Mouse (Mus musculus) embryonic facial prominence, embryonic 15.5 days (tissue): ENCODE measurements around the gene Kcnip1. TPM values are rescaled to one million over a fixed set of nuclear protein-coding genes. Genes with fewer than 3 reads are reported as not detected.

Source experiments
- ATAC-seq: fragments of 200-750 bp; cut with Nextera tagmentation; 2 replicates; pipeline ENCODE4 v1.8.0; 2017; ENCODE audit warnings: low read depth, moderate TSS enrichment; ENCODE audit not compliant: insufficient number of reproducible peaks, low FRiP score, low TSS enrichment
- H3K27ac ChIP-seq: fragments of 300-500 bp; sonication (generic); replicated peaks from 2 replicates; pipeline ENCODE4 v1.5.1; 2015; ENCODE audit warnings: mild to moderate bottlenecking, inconsistent platforms
- H3K27me3 ChIP-seq: fragments of 300-500 bp; sonication (generic); 2 replicates; pipeline ENCODE4 v1.6.1; 2015; ENCODE audit warnings: inconsistent platforms
- H3K36me3 ChIP-seq: fragments of 300-500 bp; sonication (generic); 2 replicates; pipeline ENCODE4 v1.6.1; 2015; ENCODE audit warnings: mild to moderate bottlenecking, inconsistent platforms
- H3K4me1 ChIP-seq: fragments of 300-500 bp; sonication (generic); 2 replicates; pipeline ENCODE4 v1.6.1; 2015; ENCODE audit warnings: inconsistent platforms
- H3K4me2 ChIP-seq: fragments of 300-500 bp; sonication (generic); replicated peaks from 2 replicates; pipeline ENCODE4 v1.6.1; 2015; ENCODE audit warnings: mild to moderate bottlenecking, inconsistent platforms
- H3K4me3 ChIP-seq: fragments of 300-500 bp; sonication (generic); replicated peaks from 2 replicates; pipeline ENCODE4 v1.5.1; 2015; ENCODE audit warnings: mild to moderate bottlenecking, inconsistent platforms
- H3K9ac ChIP-seq: fragments of 300-500 bp; sonication (generic); 2 replicates; pipeline ENCODE4 v1.6.1; 2015; ENCODE audit warnings: inconsistent platforms
- H3K9me3 ChIP-seq: fragments of 300-500 bp; sonication (generic); replicated peaks from 2 replicates; pipeline ENCODE4 v1.6.1; 2016; ENCODE audit warnings: inconsistent platforms
- WGBS: fragments of 180-500 bp; shearing (Covaris S2); methylation state at CpG from one replicate; pipeline ENCODE4 v1.1.7; 2015; 5-methylcytosine and 5-hydroxymethylcytosine counted together
- polyA plus RNA-seq: library from polyadenylated mRNA; unstranded; fragments of >200 nt; fragmentation: Nextera tagmentation; extraction: Ambion mirVana; gene quantifications from 2 replicates; pipeline ENCODE4 v1.2.1, GENCODE M21; 2015

Gene Kcnip1
- polyA plus RNA-seq, 1 experiment from 2014 or later, result 6.6 TPM

DNA sequence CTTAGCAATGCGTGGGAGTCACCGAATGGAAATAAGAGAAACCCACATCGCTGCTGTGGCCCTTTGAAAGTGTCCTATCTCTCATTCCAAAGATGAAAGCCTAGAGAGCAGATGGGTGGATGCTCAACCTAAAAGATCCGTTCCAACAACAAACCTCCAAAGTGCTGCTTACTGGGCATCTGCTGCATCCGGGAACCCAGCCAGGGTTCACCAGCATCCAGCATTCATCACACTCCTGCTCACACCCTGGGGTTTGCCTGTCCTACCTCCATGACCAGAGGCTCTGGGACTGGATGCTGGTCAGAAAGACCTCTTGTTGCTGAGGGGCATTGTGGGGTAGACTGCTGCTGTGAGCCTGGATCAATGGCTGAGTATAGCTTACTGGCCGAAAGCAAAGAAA lies 241.4 kb downstream of the Kcnip1 start:
- no peaks in the 10 kb centered on the region for H3K27me3 ChIP-seq
- H3K36me3 ChIP-seq, result no peaks in the 10 kb centered on the region
- H3K27ac ChIP-seq, result no peak overlapping the region
- H3K4me2 ChIP-seq, result no peak overlapping the region
- no peak for ATAC-seq
- no peaks in the 10 kb centered on the region for H3K9me3 ChIP-seq
- 84% methylated on average over 6 of the region's 6 CpGs for WGBS
- peaks cover 10% of the 10 kb centered on the region for H3K4me1 ChIP-seq
- no peak overlapping the region for H3K9ac ChIP-seq
- H3K4me3 ChIP-seq, result no peak overlapping the region

DNA sequence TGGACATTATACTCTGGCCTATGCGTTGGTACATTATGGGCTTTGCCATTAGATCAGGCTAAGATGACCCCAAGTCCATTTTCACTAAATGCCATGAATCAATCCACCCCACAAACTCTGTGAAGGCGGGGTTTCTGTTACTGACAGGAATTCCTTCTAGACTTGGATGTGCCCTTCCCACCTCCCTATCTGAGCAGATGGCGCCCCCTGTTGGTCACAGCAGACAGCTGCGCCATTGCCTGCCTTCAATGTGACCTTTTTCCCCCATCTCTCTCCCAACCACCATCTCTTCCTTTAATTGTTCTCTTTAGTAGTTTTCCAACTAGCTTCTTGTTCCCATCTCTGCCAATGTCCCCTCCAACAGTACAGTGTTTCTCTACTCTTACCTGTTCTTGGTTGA lies 243.0 kb downstream of the Kcnip1 start:
- no peak for ATAC-seq
- WGBS, result 85% methylated on average over 4 of the region's 4 CpGs

DNA sequence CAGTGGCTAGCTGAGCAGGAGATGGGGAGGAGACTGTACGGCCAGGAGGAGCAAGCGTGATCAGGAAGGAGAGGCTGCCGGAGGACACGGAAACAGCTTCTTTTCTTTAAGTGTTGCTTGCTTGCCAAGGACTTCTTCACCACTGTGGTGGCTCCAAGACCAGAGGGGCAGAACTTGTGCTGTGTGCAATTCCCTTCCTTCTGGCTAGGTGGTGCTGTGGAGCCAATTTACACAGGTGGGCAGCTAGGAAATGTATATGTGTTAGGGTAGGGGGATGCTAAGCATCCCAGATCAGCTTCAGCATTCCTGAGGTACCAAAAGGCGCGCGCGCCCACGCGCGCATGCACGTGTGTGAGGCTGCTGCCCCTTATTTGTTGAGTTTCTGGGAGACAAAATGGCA lies 243.5 kb downstream of the Kcnip1 start:
- Histone ChIP-seq H3K4me1 (peaks cover 10% of the 10 kb centered on the region), H3K4me2 (no peak overlapping the region), H3K36me3 (no peaks in the 10 kb centered on the region), H3K27ac (no peak overlapping the region), H3K9ac (no peak overlapping the region), H3K4me3 (no peak overlapping the region), H3K9me3 (no peaks in the 10 kb centered on the region), H3K27me3 (no peaks in the 10 kb centered on the region)
- no peak for ATAC-seq
- 92% methylated on average over 12 of the region's 12 CpGs for WGBS

More for the DNA sequence above, 243.0 kb downstream of the Kcnip1 start:
- Histone ChIP-seq H3K9me3 (no peaks in the 10 kb centered on the region), H3K4me2 (no peak overlapping the region), H3K4me3 (no peak overlapping the region), H3K9ac (no peak overlapping the region), H3K27me3 (no peaks in the 10 kb centered on the region), H3K36me3 (no peaks in the 10 kb centered on the region), H3K4me1 (peaks cover 10% of the 10 kb centered on the region), H3K27ac (no peak overlapping the region)

DNA sequence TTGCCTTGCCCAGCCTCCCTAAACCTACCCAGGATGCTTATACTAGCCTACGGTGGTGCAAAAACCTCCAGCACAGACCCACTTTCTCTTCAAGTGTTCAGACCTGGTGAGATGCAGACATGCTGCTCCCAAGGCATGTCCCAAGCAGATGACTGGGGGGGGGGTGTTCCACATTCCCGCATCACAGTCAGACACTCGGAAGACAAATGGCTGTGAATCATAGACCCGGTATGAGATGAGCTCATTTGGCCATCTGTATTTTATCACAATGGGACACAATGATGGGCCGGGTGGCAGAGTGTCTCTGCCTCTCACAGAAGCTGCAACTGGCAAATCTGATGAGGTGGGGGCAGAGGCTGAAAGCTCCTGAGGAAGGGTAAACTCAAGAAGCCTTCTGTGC lies 244.2 kb downstream of the Kcnip1 start:
- Histone ChIP-seq H3K9me3 (no peaks in the 10 kb centered on the region), H3K4me1 (peaks cover 10% of the 10 kb centered on the region), H3K27me3 (no peaks in the 10 kb centered on the region), H3K4me2 (no peak overlapping the region), H3K4me3 (no peak overlapping the region), H3K27ac (no peak overlapping the region), H3K9ac (no peak overlapping the region), H3K36me3 (no peaks in the 10 kb centered on the region)
- WGBS, result 60% methylated on average over 5 of the region's 5 CpGs
- no peak for ATAC-seq

DNA sequence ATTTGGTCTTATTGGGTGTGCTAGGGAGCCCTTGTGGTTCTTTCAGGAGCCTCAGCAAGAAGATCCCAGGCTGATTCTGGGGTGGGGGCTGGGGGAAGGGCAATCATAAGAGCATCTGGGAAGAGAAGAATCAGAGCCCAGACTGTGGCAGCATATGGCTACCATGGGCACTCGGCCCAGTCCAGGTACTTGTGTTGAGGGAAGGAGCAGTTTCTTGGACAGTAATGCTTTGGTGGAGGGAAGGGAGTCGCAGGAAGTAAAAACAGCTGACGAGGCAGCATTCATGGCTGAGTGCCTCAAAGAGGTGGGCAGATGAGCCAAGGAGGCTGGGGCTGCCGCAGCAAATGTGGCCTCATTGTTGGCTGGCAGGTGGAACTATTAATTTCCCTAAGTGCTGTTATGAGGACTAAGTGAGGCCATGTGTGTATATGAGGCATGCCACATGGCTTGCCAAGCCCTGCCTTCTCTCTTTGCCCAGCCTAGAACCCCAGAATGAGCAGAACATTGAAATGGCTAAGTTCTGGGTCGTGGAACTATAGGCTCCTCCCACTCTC lies 245.5 kb downstream of the Kcnip1 start:
- no peak for ATAC-seq
- H3K27me3 ChIP-seq, result no peaks in the 10 kb centered on the region
- H3K4me3 ChIP-seq, result no peak overlapping the region
- no peak overlapping the region for H3K27ac ChIP-seq
- WGBS, result 63% methylated on average over 5 of the region's 5 CpGs
- no peaks in the 10 kb centered on the region for H3K9me3 ChIP-seq
- H3K36me3 ChIP-seq, result no peaks in the 10 kb centered on the region
- H3K4me2 ChIP-seq, result no peak overlapping the region
- peaks cover 7% of the 10 kb centered on the region for H3K4me1 ChIP-seq
- H3K9ac ChIP-seq, result no peak overlapping the region

DNA sequence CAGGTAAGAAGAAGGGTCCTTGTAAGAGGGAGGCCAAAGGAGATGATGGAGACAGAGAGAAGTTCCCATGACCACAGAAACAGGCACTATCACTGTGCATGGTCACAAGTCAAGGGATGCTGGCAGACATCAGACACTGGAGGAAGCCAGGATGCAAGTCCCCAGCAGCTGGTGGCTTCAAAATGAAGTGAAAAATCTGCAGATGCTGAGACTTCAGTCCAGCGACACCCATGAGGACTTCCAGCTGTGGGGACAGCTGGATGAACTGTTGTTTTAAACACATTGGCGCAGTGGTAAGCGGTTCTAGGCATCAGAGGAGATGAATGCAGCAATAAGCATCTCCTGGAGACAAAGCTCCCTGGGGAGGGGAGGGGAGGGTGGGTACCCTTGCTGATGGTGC lies 246.6 kb downstream of the Kcnip1 start:
- Histone ChIP-seq H3K9me3 (no peaks in the 10 kb centered on the region), H3K4me3 (no peak overlapping the region), H3K4me1 (no peaks in the 10 kb centered on the region), H3K27me3 (no peaks in the 10 kb centered on the region), H3K36me3 (no peaks in the 10 kb centered on the region), H3K27ac (no peak overlapping the region), H3K4me2 (no peak overlapping the region), H3K9ac (no peak overlapping the region)
- WGBS, result 76% methylated on average over 3 of the region's 3 CpGs
- no peak for ATAC-seq

DNA sequence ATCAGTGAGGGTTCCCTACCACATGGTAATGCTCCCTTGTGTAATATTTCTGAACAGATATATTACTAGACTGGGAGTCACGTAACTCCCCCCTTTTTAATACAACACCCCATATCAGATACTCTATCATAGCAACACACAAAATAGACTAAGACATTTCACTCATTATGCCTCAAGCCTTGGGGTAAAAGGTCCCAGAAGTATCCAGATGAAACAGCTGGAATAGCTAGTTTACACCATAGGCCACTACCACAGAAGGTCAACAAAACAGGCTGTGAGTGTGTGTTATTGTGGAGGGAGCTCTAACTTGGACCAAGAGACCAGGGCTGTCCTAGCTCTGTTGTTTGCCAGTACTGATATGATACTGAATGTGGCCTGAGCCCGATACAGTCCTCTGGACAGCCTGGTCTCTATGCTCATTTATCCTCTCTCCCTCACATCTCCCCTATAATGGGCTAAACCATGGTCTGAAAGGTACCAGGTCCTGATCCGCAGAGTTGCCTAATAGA lies 247.1 kb downstream of the Kcnip1 start:
- no peaks in the 10 kb centered on the region for H3K36me3 ChIP-seq
- no peaks in the 10 kb centered on the region for H3K27me3 ChIP-seq
- H3K4me3 ChIP-seq, result no peak overlapping the region
- no peak overlapping the region for H3K27ac ChIP-seq
- no peak for ATAC-seq
- no peaks in the 10 kb centered on the region for H3K4me1 ChIP-seq
- H3K9ac ChIP-seq, result no peak overlapping the region
- no peak overlapping the region for H3K4me2 ChIP-seq
- no peaks in the 10 kb centered on the region for H3K9me3 ChIP-seq
- 86% methylated on average over 3 of the region's 3 CpGs for WGBS

DNA sequence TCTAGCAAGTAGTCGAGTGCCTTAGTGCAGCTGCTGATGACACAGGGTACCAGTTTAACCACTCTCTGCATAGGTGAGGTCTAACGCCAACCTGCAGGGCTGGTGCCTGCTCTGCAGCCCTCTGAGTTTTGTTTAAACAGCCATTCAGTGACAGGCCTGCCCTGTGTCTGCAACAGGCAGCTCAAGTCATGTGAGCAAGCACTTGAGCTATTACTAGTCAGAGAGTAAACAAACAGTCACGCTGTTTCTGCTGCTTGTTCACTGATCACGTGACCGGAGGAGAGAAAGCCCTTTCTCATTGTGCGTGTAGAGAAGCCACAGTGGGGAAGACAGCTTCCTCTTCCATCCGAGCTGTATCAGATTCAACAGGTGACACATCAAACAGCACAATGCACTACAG lies 248.5 kb downstream of the Kcnip1 start:
- WGBS, result 39% methylated on average over 7 of the region's 7 CpGs
- Histone ChIP-seq H3K9ac (no peak overlapping the region), H3K36me3 (no peaks in the 10 kb centered on the region), H3K27ac (no peak overlapping the region), H3K4me3 (no peak overlapping the region), H3K4me1 (no peaks in the 10 kb centered on the region), H3K4me2 (no peak overlapping the region), H3K27me3 (no peaks in the 10 kb centered on the region), H3K9me3 (no peaks in the 10 kb centered on the region)
- no peak for ATAC-seq

DNA sequence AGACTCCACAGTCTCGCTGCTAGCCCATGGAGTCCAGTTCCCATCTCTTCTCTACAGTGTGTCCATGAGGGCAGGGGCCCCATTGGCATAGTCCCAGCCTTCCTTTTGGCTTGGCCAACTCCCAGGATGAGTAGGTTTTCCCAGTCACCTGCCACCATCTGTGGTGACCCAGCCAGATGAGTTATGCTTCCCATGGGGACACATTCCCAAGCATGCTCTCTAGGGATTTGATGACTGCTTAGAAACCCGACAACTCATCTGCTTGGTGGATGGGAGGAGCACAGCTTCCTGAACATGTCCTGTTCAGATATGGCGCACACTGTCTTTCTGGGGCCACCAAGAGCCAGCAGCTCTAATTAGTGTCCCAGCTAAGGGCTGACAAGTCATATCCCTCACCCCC lies 252.8 kb downstream of the Kcnip1 start:
- WGBS, result 68% methylated on average over 3 of the region's 3 CpGs
- no peak for ATAC-seq
- Histone ChIP-seq H3K9me3 (no peaks in the 10 kb centered on the region), H3K27me3 (peaks cover 10% of the 10 kb centered on the region), H3K9ac (no peak overlapping the region), H3K36me3 (no peaks in the 10 kb centered on the region), H3K4me3 (no peak overlapping the region), H3K27ac (no peak overlapping the region), H3K4me2 (no peak overlapping the region), H3K4me1 (no peaks in the 10 kb centered on the region)

DNA sequence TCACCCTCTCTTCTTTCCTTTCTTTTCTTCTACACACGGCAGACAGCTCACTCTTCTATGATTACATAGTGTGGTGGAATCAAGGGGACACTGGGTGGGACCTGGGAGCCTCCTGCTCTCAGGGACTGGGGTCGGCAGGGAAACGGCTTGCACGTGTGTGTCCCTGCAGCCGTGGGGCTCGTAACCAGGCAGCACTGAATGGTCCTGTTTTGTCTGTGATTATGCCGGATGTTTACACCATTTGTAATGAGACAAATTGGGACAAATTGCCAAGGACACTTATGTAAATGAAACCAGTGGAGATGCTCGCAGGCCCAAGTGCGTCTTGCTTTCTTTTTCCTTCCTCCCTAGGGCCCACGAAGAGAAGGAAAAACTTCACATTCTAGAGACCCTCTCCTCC lies 256.5 kb downstream of the Kcnip1 start:
- ATAC-seq, result no peak
- no peak overlapping the region for H3K4me3 ChIP-seq
- 39% methylated on average over 10 of the region's 10 CpGs for WGBS
- no peak overlapping the region for H3K27ac ChIP-seq
- peaks cover 22% of the 10 kb centered on the region for H3K27me3 ChIP-seq
- H3K4me1 ChIP-seq, result no peaks in the 10 kb centered on the region
- H3K4me2 ChIP-seq, result no peak overlapping the region
- H3K9ac ChIP-seq, result no peak overlapping the region
- H3K9me3 ChIP-seq, result no peaks in the 10 kb centered on the region
- H3K36me3 ChIP-seq, result no peaks in the 10 kb centered on the region

DNA sequence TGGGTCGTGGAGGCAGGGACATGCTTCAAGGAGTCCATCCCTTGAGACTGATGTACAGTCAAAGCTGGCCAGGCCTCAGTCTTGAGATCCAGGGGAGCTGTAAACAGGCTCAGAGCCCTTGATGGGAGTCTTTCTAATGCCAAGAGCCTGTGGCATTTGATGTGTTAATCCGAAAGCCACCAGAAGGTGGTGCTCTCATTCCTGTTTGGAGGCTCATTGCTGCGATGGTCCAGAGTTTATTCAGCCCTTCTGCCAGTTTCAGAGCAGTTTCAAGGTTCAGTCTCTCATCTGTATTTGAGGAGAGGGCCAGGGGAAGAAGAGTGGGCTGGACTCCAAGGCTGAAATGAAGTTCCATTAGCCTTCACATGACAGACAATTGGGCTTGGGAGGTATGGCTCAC lies 259.7 kb downstream of the Kcnip1 start:
- H3K9ac ChIP-seq, result no peak overlapping the region
- no peak overlapping the region for H3K27ac ChIP-seq
- H3K36me3 ChIP-seq, result no peaks in the 10 kb centered on the region
- no peak overlapping the region for H3K4me2 ChIP-seq
- no peaks in the 10 kb centered on the region for H3K9me3 ChIP-seq
- no peaks in the 10 kb centered on the region for H3K4me1 ChIP-seq
- no peak for ATAC-seq
- no peak overlapping the region for H3K4me3 ChIP-seq
- WGBS, result 2% methylated on average over 3 of the region's 3 CpGs
- peaks cover 22% of the 10 kb centered on the region for H3K27me3 ChIP-seq

DNA sequence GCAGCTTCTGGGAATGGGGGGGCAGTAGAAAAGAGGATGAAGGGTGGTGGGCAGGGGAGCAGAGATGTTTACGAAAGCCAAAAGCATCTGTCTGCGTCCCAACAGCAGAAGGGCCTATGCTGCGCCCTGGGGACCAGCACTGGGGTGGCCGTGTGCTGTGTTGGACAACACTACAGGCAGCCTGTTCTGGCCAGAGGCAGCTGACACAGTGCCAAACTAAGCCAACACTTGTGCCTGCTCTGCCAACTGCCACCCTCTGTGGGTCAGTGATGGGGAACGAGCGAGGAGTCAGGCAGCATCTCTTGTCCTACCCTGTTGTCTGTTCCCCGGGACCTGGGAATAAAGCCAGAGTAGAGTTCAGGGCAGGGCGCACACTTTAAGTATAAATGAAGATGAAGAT lies 260.6 kb downstream of the Kcnip1 start:
- Histone ChIP-seq H3K36me3 (no peaks in the 10 kb centered on the region), H3K27me3 (peaks cover 22% of the 10 kb centered on the region), H3K9ac (no peak overlapping the region), H3K4me2 (no peak overlapping the region), H3K27ac (no peak overlapping the region), H3K9me3 (no peaks in the 10 kb centered on the region), H3K4me1 (no peaks in the 10 kb centered on the region), H3K4me3 (no peak overlapping the region)
- no peak for ATAC-seq
- 85% methylated on average over 8 of the region's 8 CpGs for WGBS
